Mouse (Mus musculus) lung, postnatal 0 days (tissue): Measurements from ENCODE around the gene Olfr433.
"Not testable (repeated sequence)": the region's sequence is repeated elsewhere in the genome, so short reads cannot be mapped to it uniquely, and the experiment has no call there.

Source experiments
- CTCF ChIP-seq: IDR thresholded peaks from 2 replicates; pipeline ENCODE4 v1.5.1; 2016; ENCODE audit warnings: antibody characterized with exemption, mild to moderate bottlenecking
- EP300 ChIP-seq: IDR thresholded peaks from 2 replicates; pipeline ENCODE4 v1.6.1; 2016; ENCODE audit warnings: antibody characterized with exemption, mild to moderate bottlenecking, control low read depth

GRCm38 (mm10) chr1:174004352-174005109 lies 36.0 kb upstream of the Olfr433 start:
- not testable (repeated sequence) for TF ChIP-seq CTCF, EP300
